Mouse (Mus musculus): ENCODE results near the gene Ptprn2. TPM values are rescaled to one million over a fixed set of nuclear protein-coding genes. Genes with fewer than 3 reads are reported as not detected.

Ptprn2 gene
- polyA plus RNA-seq, 1 experiment from 2014 or later = 0.79 TPM

DNA sequence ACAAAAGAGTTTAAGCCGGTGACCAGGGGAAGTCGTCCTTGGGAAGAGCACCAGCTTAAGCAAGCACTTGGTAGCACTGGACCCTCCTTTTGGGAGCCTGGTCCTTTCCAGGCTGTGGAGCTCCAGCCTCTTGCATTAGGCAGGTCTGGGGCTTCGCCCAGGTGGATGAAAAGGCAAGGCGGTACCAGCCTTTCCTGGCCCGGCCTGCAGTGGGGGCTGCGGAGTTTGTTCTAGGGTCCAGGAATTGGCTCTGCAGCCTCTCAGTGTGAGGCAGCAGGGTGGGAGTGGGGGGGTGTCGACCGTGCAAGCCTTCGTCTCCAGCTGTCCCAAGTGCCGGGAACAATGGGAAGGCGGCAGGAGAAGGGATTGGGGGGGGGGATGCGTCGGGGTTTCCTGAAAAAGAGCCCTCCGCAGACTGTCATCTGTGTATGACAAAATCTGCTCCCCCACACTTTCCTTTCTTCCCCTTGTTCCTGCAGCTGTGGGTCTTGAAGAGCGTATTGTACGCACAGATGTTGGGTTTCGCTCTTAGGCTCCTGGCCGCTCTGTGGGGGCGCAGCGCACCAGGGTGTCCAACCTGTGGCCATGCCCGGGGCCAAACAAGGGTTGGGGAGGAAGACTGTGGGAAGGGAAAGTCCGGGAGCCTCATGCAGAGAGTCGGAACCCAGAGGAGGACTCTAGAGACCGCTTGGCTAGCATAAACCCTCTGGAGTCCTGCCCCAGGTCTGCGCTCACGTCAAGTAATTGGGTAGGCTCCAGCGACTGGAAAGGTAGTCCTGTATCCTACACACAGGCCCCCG lies 667.0 kb downstream of the Ptprn2 start:
- peak overlapping the region; percentile 89 for H3K4me2 ChIP-seq (ENCODE audit: low read depth, low read length)
- peaks cover 60% of the 10 kb centered on the region for H3K27me3 ChIP-seq (ENCODE audit: control insufficient read depth, insufficient read depth, low read length)
- 0 out of 2 replicates have a peak overlapping the region, but pooled peaks have one; percentile 13 for H3K27ac ChIP-seq (replicated peaks; ENCODE audit: low read depth, low read length)
- peak overlapping the region; percentile 32; the same call in 1 of the 2 replicates for H3K9ac ChIP-seq (replicated peaks; ENCODE audit: low read length)
- ATAC-seq (replicated peaks; ENCODE audit: insufficient number of reproducible peaks, low FRiP score, low TSS enrichment, low read depth) (no peak), DNase-seq (ENCODE audit: low spot score) (peak; percentile 35)
- H3K9me3 ChIP-seq (replicated peaks; ENCODE audit: control insufficient read depth, low read length) = no peaks in the 10 kb centered on the region
- H3K4me3 ChIP-seq (ENCODE audit: low read depth, low read length) = peak overlapping the region; percentile 62
- H3K4me1 ChIP-seq (ENCODE audit: control insufficient read depth, insufficient read depth, low read length) = peaks cover 11% of the 10 kb centered on the region
- 3% methylated on average over 25 of the region's 28 CpGs for WGBS
- H3K36me3 ChIP-seq (replicated peaks; ENCODE audit: control insufficient read depth, insufficient read depth, low read depth, low read length) = no peaks in the 10 kb centered on the region

GRCm38 (mm10) chr12:117153166-117153480 lies 667.6 kb downstream of the Ptprn2 start:
- Histone ChIP-seq H3K9me3 (replicated peaks; ENCODE audit: control insufficient read depth, low read length) (no peaks in the 10 kb centered on the region), H3K27me3 (ENCODE audit: control insufficient read depth, insufficient read depth, low read length) (peaks cover 64% of the 10 kb centered on the region), H3K9ac (replicated peaks; ENCODE audit: low read length) (no peak overlapping the region), H3K4me2 (ENCODE audit: low read depth, low read length) (peak overlapping the region; percentile 89), H3K27ac (replicated peaks; ENCODE audit: low read depth, low read length) (0 out of 2 replicates have a peak overlapping the region, but pooled peaks have one; percentile 20), H3K4me1 (ENCODE audit: control insufficient read depth, insufficient read depth, low read length) (peaks cover 11% of the 10 kb centered on the region), H3K4me3 (ENCODE audit: low read depth, low read length) (peak overlapping the region; percentile 62), H3K36me3 (replicated peaks; ENCODE audit: control insufficient read depth, insufficient read depth, low read depth, low read length) (no peaks in the 10 kb centered on the region)
- ATAC-seq (replicated peaks; ENCODE audit: insufficient number of reproducible peaks, low FRiP score, low TSS enrichment, low read depth) (no peak), DNase-seq (ENCODE audit: low spot score) (peak; percentile 25)
- 3% methylated on average over 8 of the region's 8 CpGs for WGBS

GRCm38 (mm10) chr12:117153671-117154355 lies 668.3 kb downstream of the Ptprn2 start:
- peak overlapping the region; percentile 89 for H3K4me2 ChIP-seq (ENCODE audit: low read depth, low read length)
- peaks cover 68% of the 10 kb centered on the region for H3K27me3 ChIP-seq (ENCODE audit: control insufficient read depth, insufficient read depth, low read length)
- peak; percentile 60 for ATAC-seq (replicated peaks; ENCODE audit: insufficient number of reproducible peaks, low FRiP score, low TSS enrichment, low read depth)
- H3K27ac ChIP-seq (replicated peaks; ENCODE audit: low read depth, low read length) = peak overlapping the region; percentile 52
- under 1% methylated on average over 72 of the region's 73 CpGs for WGBS
- peak; percentile 72 for DNase-seq (ENCODE audit: low spot score)
- no peaks in the 10 kb centered on the region for H3K36me3 ChIP-seq (replicated peaks; ENCODE audit: control insufficient read depth, insufficient read depth, low read depth, low read length)
- H3K4me1 ChIP-seq (ENCODE audit: control insufficient read depth, insufficient read depth, low read length) = peaks cover 11% of the 10 kb centered on the region
- H3K9me3 ChIP-seq (replicated peaks; ENCODE audit: control insufficient read depth, low read length) = no peaks in the 10 kb centered on the region
- H3K9ac ChIP-seq (replicated peaks; ENCODE audit: low read length) = peak overlapping the region; percentile 70
- peak overlapping the region; percentile 62 for H3K4me3 ChIP-seq (ENCODE audit: low read depth, low read length)

DNA sequence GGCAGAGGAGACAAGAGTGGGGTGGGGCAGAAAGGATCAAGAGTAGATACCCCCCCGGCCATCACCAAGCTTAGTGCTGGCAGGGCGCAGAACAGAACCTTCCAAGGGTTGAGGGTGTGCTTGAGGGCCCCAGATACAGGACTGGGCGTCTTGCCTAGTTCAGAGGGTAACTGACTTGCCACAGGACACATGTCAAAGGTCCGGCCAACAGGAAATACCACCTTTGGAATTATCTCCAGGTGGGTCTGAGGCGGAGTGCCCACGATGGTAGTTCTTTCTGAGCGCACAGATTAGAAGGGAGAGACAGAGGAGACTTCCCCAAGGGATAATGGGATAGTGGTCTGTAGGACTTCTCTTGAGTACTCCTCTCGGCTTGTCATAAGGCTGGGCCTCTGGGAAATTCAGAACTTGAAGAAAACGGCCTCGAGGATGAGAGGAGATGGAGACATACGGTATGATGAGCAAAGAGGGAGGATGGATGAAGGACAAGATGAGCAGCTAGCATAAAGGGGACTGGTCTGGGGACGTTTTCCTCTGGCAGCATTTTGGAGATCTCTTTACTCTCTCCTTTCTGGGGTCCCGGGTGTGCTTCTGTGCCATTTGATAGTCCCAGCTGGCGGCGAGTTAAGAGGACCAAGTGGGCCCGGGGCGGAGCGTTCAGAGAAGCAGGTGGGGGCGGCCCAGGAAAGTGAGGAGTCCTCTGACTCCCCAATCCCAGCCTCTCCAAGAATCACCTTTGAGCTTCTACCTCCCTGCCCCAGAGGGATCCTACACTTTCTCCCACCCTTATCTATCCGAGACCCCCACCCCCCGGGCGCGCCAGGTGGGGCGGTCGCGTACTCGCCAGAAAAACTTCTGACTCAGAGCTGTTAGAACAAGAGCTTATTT lies 669.1 kb downstream of the Ptprn2 start:
- WGBS = 2% methylated on average over 27 of the region's 27 CpGs
- H3K4me2 ChIP-seq (ENCODE audit: low read depth, low read length) = peak overlapping the region; percentile 89
- peak; percentile 26 for DNase-seq (ENCODE audit: low spot score)
- H3K27ac ChIP-seq (replicated peaks; ENCODE audit: low read depth, low read length) = peak overlapping the region; percentile 52
- H3K9ac ChIP-seq (replicated peaks; ENCODE audit: low read length) = peak overlapping the region; percentile 70
- no peaks in the 10 kb centered on the region for H3K36me3 ChIP-seq (replicated peaks; ENCODE audit: control insufficient read depth, insufficient read depth, low read depth, low read length)
- peaks cover 74% of the 10 kb centered on the region for H3K27me3 ChIP-seq (ENCODE audit: control insufficient read depth, insufficient read depth, low read length)
- no peaks in the 10 kb centered on the region for H3K9me3 ChIP-seq (replicated peaks; ENCODE audit: control insufficient read depth, low read length)
- H3K4me1 ChIP-seq (ENCODE audit: control insufficient read depth, insufficient read depth, low read length) = peaks cover 11% of the 10 kb centered on the region
- H3K4me3 ChIP-seq (ENCODE audit: low read depth, low read length) = peak overlapping the region; percentile 62
- 0 out of 2 replicates have a peak, but pooled peaks have one; percentile 1 for ATAC-seq (replicated peaks; ENCODE audit: insufficient number of reproducible peaks, low FRiP score, low TSS enrichment, low read depth)

DNA sequence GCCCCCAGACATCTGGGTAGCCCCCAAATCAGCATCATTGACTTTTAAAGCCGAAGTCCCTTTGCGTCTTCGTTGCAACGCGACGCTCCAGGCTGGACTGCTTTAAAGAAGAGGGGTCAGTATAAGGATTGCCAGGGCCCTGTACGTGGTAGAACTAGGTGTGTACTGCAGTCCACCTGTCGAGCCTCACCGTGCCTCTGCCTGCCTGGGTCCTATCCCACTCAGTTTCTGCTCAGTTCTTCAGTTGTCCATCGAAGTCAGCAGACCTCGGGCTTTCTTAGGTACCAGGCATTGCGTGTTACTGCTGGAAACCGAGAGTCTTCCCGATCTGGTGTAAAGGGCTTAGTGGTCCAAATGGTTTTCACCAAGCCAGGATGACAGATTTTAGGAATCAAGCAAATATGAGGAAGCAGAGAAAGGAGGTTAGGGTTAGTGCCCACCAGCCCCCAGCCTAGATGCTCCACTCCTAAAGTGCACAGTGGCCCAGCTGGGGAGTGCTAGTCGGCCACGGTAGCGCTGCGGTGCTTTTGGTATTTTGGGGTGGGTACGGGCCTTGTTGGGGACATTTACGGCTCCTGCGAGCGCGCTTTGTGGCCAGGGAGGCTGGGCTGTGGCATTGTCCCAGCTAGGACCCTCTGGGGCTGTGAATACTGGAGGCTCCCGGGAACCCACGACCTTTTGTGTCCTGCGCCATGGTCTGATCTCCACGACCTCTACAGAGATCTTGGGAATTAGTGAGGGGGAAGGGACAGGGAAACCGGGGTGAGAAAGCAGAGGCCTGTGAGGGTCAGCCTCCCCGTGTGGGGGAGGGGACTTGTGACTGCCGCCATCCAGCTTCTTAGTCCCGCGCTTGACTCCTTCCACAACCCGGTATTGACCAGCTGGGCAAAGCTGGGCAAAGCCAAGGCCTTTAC lies 670.0 kb downstream of the Ptprn2 start:
- peaks cover 78% of the 10 kb centered on the region for H3K27me3 ChIP-seq (ENCODE audit: control insufficient read depth, insufficient read depth, low read length)
- peak overlapping the region; percentile 32 for H3K4me2 ChIP-seq (ENCODE audit: low read depth, low read length)
- peak; percentile 37 for DNase-seq (ENCODE audit: low spot score)
- H3K27ac ChIP-seq (replicated peaks; ENCODE audit: low read depth, low read length) = peak overlapping the region; percentile 44; the same call in 1 of the 2 replicates
- no peaks in the 10 kb centered on the region for H3K9me3 ChIP-seq (replicated peaks; ENCODE audit: control insufficient read depth, low read length)
- H3K36me3 ChIP-seq (replicated peaks; ENCODE audit: control insufficient read depth, insufficient read depth, low read depth, low read length) = no peaks in the 10 kb centered on the region
- no peak for ATAC-seq (replicated peaks; ENCODE audit: insufficient number of reproducible peaks, low FRiP score, low TSS enrichment, low read depth)
- H3K4me3 ChIP-seq (ENCODE audit: low read depth, low read length) = peak overlapping the region; percentile 62
- 2% methylated on average over 33 of the region's 33 CpGs for WGBS
- peak overlapping the region; percentile 70 for H3K9ac ChIP-seq (replicated peaks; ENCODE audit: low read length)
- H3K4me1 ChIP-seq (ENCODE audit: control insufficient read depth, insufficient read depth, low read length) = peaks cover 17% of the 10 kb centered on the region

DNA sequence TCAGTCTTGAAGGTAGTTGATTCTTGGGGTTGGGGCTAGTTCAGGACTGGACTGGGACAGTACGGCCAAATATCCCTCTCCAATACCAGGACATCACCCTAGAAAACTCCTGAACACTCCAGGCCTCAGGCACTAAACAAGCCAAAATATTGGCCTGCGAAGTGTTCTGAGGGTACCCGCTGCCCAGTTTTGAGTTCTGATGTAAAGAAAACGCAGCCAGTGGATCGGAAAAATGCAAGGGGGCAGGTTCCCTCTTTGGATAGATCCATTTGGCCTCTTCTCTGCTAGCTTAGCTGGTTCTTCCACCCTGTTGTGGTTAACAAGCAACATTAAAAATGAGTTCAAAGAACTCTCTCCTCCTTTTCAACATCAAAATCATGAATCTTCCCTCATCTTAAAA lies 670.7 kb downstream of the Ptprn2 start:
- H3K4me2 ChIP-seq (ENCODE audit: low read depth, low read length) = peak overlapping the region; percentile 32
- peak overlapping the region; percentile 70 for H3K9ac ChIP-seq (replicated peaks; ENCODE audit: low read length)
- H3K4me1 ChIP-seq (ENCODE audit: control insufficient read depth, insufficient read depth, low read length) = peaks cover 13% of the 10 kb centered on the region
- H3K27me3 ChIP-seq (ENCODE audit: control insufficient read depth, insufficient read depth, low read length) = peaks cover 72% of the 10 kb centered on the region
- H3K9me3 ChIP-seq (replicated peaks; ENCODE audit: control insufficient read depth, low read length) = no peaks in the 10 kb centered on the region
- 14% methylated on average over 5 of the region's 5 CpGs for WGBS
- ATAC-seq (replicated peaks; ENCODE audit: insufficient number of reproducible peaks, low FRiP score, low TSS enrichment, low read depth) = no peak
- peak; percentile 22 for DNase-seq (ENCODE audit: low spot score)
- H3K36me3 ChIP-seq (replicated peaks; ENCODE audit: control insufficient read depth, insufficient read depth, low read depth, low read length) = no peaks in the 10 kb centered on the region
- H3K4me3 ChIP-seq (ENCODE audit: low read depth, low read length) = peak overlapping the region; percentile 62
- no peak overlapping the region for H3K27ac ChIP-seq (replicated peaks; ENCODE audit: low read depth, low read length)

- DNase-seq (ENCODE audit: low spot score) (no peak), ATAC-seq (replicated peaks; ENCODE audit: insufficient number of reproducible peaks, low FRiP score, low TSS enrichment, low read depth) (no peak)
- H3K4me1 ChIP-seq (ENCODE audit: control insufficient read depth, insufficient read depth, low read length) = peaks cover 10% of the 10 kb centered on the region
- no peak overlapping the region for H3K4me2 ChIP-seq (ENCODE audit: low read depth, low read length)
- WGBS = 60% methylated on average over 3 of the region's 3 CpGs
- no peak overlapping the region for H3K27ac ChIP-seq (replicated peaks; ENCODE audit: low read depth, low read length)
- H3K27me3 ChIP-seq (ENCODE audit: control insufficient read depth, insufficient read depth, low read length) = peaks cover 70% of the 10 kb centered on the region
- no peak overlapping the region for H3K4me3 ChIP-seq (ENCODE audit: low read depth, low read length)
- no peak overlapping the region for H3K9ac ChIP-seq (replicated peaks; ENCODE audit: low read length)
- H3K9me3 ChIP-seq (replicated peaks; ENCODE audit: control insufficient read depth, low read length) = no peaks in the 10 kb centered on the region
- H3K36me3 ChIP-seq (replicated peaks; ENCODE audit: control insufficient read depth, insufficient read depth, low read depth, low read length) = no peaks in the 10 kb centered on the region
These were observed 671.3 kb downstream of the Ptprn2 start for GRCm38 (mm10) chr12:117156786-117157185.
